Comparison of ENCODE assay signal across 8 mouse cellular contexts in genomic region chr5:28093874-28094273, GRCm38 (mm10). TPM values are rescaled to one million over a fixed set of nuclear protein-coding genes. Genes with fewer than 3 reads are reported as not detected.
A peak's percentile ranks its signal among the peaks of the same experiment; 100 is the strongest.
DNase-seq lines count a peak whose midpoint lies in the region; TF ChIP-seq lines count a peak whose summit lies in the region.

No protein-coding gene starts in this region.

- H3K79me3 ChIP-seq in C2C12 (ENCODE audit: low read depth) = no peaks in the 10 kb centered on the region

- H3ac ChIP-seq in C2C12 (ENCODE audit: control insufficient read depth, insufficient read length, low read depth) = no peak overlapping the region

- H3K4me3 ChIP-seq in C2C12 (ENCODE audit: insufficient read depth, poor library complexity, severe bottlenecking) = no peak overlapping the region
- H3K4me3 ChIP-seq in embryonic fibroblast, embryonic 13.5 days (ENCODE audit: insufficient read depth, low read length) = no peak overlapping the region
- no peak overlapping the region for H3K4me3 ChIP-seq in lung, adult 2 months (replicated peaks; ENCODE audit: extremely low read depth, low read depth, low read length)
- H3K4me3 ChIP-seq in olfactory bulb, adult 2 months (ENCODE audit: insufficient read depth, low read depth, low read length) = no peak overlapping the region

- WGBS in lung, adult 2 months = 16% methylated on average over 4 of the region's 4 CpGs
- 19% methylated on average over 4 of the region's 4 CpGs for WGBS in olfactory bulb, adult 2 months

- no peak overlapping the region for H3K27ac ChIP-seq in embryonic fibroblast, embryonic 13.5 days (ENCODE audit: insufficient read depth, low read length)
- no peak overlapping the region for H3K27ac ChIP-seq in olfactory bulb, adult 2 months (ENCODE audit: insufficient read depth, low read depth, low read length)

- TF ChIP-seq CTCF in C2C12 (IDR thresholded peaks at IDR 0.05; ENCODE audit: control insufficient read depth, insufficient read depth, insufficient read length) = peak; percentile 66
- TF ChIP-seq CTCF in embryonic fibroblast, embryonic 13.5 days (IDR thresholded peaks at IDR 0.05; ENCODE audit: borderline replicate concordance, insufficient read depth, low read length) = peak; percentile 65
- peak; percentile 87 for TF ChIP-seq CTCF in lung, adult 2 months (IDR thresholded peaks at IDR 0.05; ENCODE audit: insufficient read depth, low read length)
- TF ChIP-seq CTCF in olfactory bulb, adult 2 months (IDR thresholded peaks at IDR 0.05; ENCODE audit: insufficient read depth, low read depth, low read length) = peak; percentile 74

- H3K27me3 ChIP-seq in C2C12 (ENCODE audit: control insufficient read depth, insufficient read depth, insufficient read length) = peaks cover 19% of the 10 kb centered on the region

- TF ChIP-seq POLR2A in embryonic fibroblast, embryonic 13.5 days (IDR thresholded peaks at IDR 0.05; ENCODE audit: low read depth, low read length) = no peak
- no peak for TF ChIP-seq POLR2A in lung, adult 2 months (IDR thresholded peaks at IDR 0.05; ENCODE audit: borderline replicate concordance, extremely low read depth, low read depth, low read length)
- no peak for TF ChIP-seq POLR2A in olfactory bulb, adult 2 months (IDR thresholded peaks at IDR 0.05; ENCODE audit: insufficient read depth, low read depth, low read length)

- H3K4me1 ChIP-seq in embryonic fibroblast, embryonic 13.5 days (ENCODE audit: control insufficient read depth, insufficient read depth, low read length) = no peaks in the 10 kb centered on the region
- no peaks in the 10 kb centered on the region for H3K4me1 ChIP-seq in lung, adult 2 months (ENCODE audit: control insufficient read depth, insufficient read depth, low read length)
- H3K4me1 ChIP-seq in olfactory bulb, adult 2 months (ENCODE audit: control insufficient read depth, insufficient read depth, low read length) = no peaks in the 10 kb centered on the region

- DNase-seq in adrenal gland, postnatal 36 days = peak; percentile 85 to 89
- DNase-seq in heart, postnatal 14 days = peak; percentile 80 to 91
- peak; percentile 71 to 94 for DNase-seq in kidney, postnatal 36 days
- peak; percentile 85 for DNase-seq in lung, adult 2 months
- DNase-seq in testis, postnatal 10 days (ENCODE audit: low spot score) = peak; percentile 92

- H3K79me2 ChIP-seq in C2C12 (ENCODE audit: control insufficient read depth, insufficient read depth) = no peaks in the 10 kb centered on the region

- no peaks in the 10 kb centered on the region for H3K36me3 ChIP-seq in C2C12 (ENCODE audit: control insufficient read depth, insufficient read depth)

- intact Hi-C loops in heart, postnatal 14 days (cut with DNase I) = loop anchor here (1.0 to 5.0 kb wide), 3 partner anchors 99 to 417 kb away; no protein-coding TSS in a partner anchor

TF ChIP-seq in C2C12, 6 proteins besides CTCF, POLR2A, EP300 and RAD21:
- no peak for TF ChIP-seq MAX (IDR thresholded peaks at IDR 0.05)
- TF ChIP-seq MYOD1 (IDR thresholded peaks at IDR 0.05; ENCODE audit: control insufficient read depth, insufficient read length, low read depth) = no peak
- no peak for TF ChIP-seq MYOG (IDR thresholded peaks at IDR 0.05; ENCODE audit: control insufficient read depth, extremely low read depth, insufficient read length)
- TF ChIP-seq USF1 (IDR thresholded peaks at IDR 0.05; ENCODE audit: low read depth) = no peak
- no peak for TF ChIP-seq FOSL1 (IDR thresholded peaks at IDR 0.05; ENCODE audit: insufficient read depth, low read length, poor library complexity, severe bottlenecking)
- TF ChIP-seq CEBPB (IDR thresholded peaks at IDR 0.05; ENCODE audit: low read depth) = no peak

RNA-seq across cellular contexts. Expression of gene Insig1, which starts 22.7 kb away (rescaled TPM):
- 48.8 TPM for polyA plus RNA-seq in C2C12 (2012; fragmentation: generic; extraction: Trizol)
- total RNA-seq in adrenal gland, postnatal 36 days (2021) = 100 to 1,000 TPM; 141 to 250 TPM
- polyA plus RNA-seq in embryonic fibroblast, embryonic 13.5 days (2011; ENCODE audit: insufficient read length, low read depth, missing spikeins) = 53.7 and 56.0 TPM in 2 replicates
- total RNA-seq in heart, postnatal 14 days (2021) = 10 to 100 TPM; 14.2 to 14.7 TPM
- polyA plus RNA-seq in lung, adult 2 months (2012; rRNA removed) = 95.3 and 95.8 TPM in 2 replicates
- polyA plus RNA-seq in olfactory bulb, adult 2 months (2012; ENCODE audit: insufficient read depth, insufficient read length, low replicate concordance, missing spikeins) = not detected in 2 replicates
